Mouse (Mus musculus): Measurements from ENCODE around the gene C2cd4b. TPM values are rescaled to one million over a fixed set of nuclear protein-coding genes. Genes with fewer than 3 reads are reported as not detected.

C2cd4b gene
- polyA plus RNA-seq, 1 experiment, result 13.6 TPM

Other genes starting within 250 kb of the C2cd4b start
- 5.2 and 5.8 TPM in 2 replicates for gene Tln2, start 199.7 kb upstream of the C2cd4b start, polyA plus RNA-seq (2012; rRNA removed)
- gene C2cd4a, start 72.9 kb downstream of the C2cd4b start, polyA plus RNA-seq (2012; rRNA removed), result 2.3 and 8.4 TPM in 2 replicates
- gene Vps13c, start 81.0 kb downstream of the C2cd4b start, polyA plus RNA-seq (2012; rRNA removed), result 1.7 and 2.8 TPM in 2 replicates